ENCODE assay signal across 17 mouse cellular contexts in the genomic region with DNA sequence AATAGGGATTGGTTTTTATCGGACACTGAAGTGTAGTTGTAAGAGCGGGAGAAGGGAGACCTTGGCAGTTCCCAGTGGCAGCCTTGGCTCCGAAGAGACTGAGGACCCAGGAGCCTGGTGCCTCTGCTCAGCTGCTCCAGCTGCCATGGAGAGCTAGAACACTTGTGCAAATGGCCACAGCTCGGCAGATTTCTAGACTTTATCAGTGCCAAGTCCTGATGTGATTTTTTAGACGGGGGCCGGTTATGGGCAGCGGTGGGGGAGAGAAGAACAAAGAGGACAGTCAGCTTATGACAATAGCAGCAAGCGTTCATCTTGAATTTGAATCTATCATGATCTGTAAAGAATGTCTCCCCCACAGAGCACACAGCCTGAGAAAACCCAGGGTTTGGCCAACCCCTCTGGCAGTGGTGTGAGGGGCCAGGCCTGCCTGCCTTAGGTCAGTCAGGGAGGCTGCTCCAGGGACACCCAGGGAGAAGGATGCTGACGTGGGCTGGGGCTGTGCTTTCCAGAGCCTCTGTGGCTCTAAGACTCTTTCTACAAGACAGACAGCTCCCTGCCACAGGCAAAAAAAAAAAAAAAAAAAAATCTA. TPM values are rescaled to one million over a fixed set of nuclear protein-coding genes. Genes with fewer than 3 reads are reported as not detected.
DNase-seq lines count a peak whose midpoint lies in the region; ATAC-seq and TF ChIP-seq lines count a peak whose summit lies in the region.
"Had no signal": no experiment of that assay in that cellular context is flagged by ENCODE, and none has a peak within 500 bp of the region (broad histone marks: within the 10 kb centered on the region; RNA-seq: fewer than 3 reads in every experiment).

No protein-coding gene starts in this region.

- TF ChIP-seq CTCF in layer of hippocampus, adult 2 months (conservative IDR thresholded peaks at IDR 0.05): no peak

- peak; percentile 52 for DNase-seq in gastrocnemius, postnatal 10 days
- no peak for DNase-seq in gastrocnemius, adult 18-20 months (ENCODE audit: low spot score)
- DNase-seq in layer of hippocampus, adult 2 months (ENCODE audit: low spot score in 2 of 2): no peak
- DNase-seq in layer of hippocampus, adult 11-12 months (ENCODE audit: low spot score): no peak
- DNase-seq in Muller cell, postnatal 12 days (ENCODE audit: inconsistent ontology term): peak; percentile 78
- DNase-seq in heart, postnatal 25 days (ENCODE audit: low spot score): peak; percentile 55
- no peak for DNase-seq in left cerebral cortex, adult 8-10 months (ENCODE audit: low spot score in 2 of 2)
- DNase-seq: adrenal gland, postnatal 25 days; B cell, adult 2 months; kidney, adult 11 months; liver, embryonic 13.5 days had no signal

- peak overlapping the region; percentile 77 for H3K27ac ChIP-seq in layer of hippocampus, adult 2 months
- H3K27ac ChIP-seq: kidney, postnatal 0 days; left cerebral cortex, adult 2 months; liver, embryonic 13.5 days; macrophage; midbrain, embryonic 13.5 days had no signal

- intact Hi-C loops in heart, postnatal 25 days (cut with DNase I): no loop called here

- ATAC-seq in CD4-positive, CD25-positive, alpha-beta regulatory T cell, adult 4 months: no peak
- ATAC-seq: midbrain, embryonic 13.5 days; Patski had no signal

- no peak overlapping the region for H3K4me3 ChIP-seq in layer of hippocampus, adult 2 months
- H3K4me3 ChIP-seq: left cerebral cortex, adult 2 months; liver, embryonic 13.5 days; midbrain, embryonic 13.5 days had no signal

RNA-seq across cellular contexts. Expression of a gene that starts 29.9 kb away (rescaled TPM):
- total RNA-seq in gastrocnemius, postnatal 10 days (2021): 10 to 100 TPM; 54.3 to 69.6 TPM
- total RNA-seq in gastrocnemius, adult 18-20 months (2021): 1 to 10 TPM; 2.8 to 3.3 TPM
- 10 to 100 TPM; 48.7 to 48.8 TPM for total RNA-seq in layer of hippocampus, adult 2 months (2021)
- total RNA-seq in heart, postnatal 25 days (2021): 10 to 100 TPM in 1 of 2 experiments, 1 to 10 TPM in 1; 9.8 to 13.1 TPM
- not detected for polyA plus RNA-seq in CD4-positive, CD25-positive, alpha-beta regulatory T cell, adult 4 months (2017; shearing (Covaris generic))
- 1 to 10 TPM; 2.9 to 4.2 (median 3.9) TPM for total RNA-seq in left cerebral cortex, adult 8-10 months (2022)

Comparison
In these comparisons a context has a peak if more than half of its experiments do, and no peak if none do; other contexts are left out.
1. DNase-seq: peak in gastrocnemius, postnatal 10 days (single experiment), Muller cell, postnatal 12 days (single experiment) and heart, postnatal 25 days (single experiment); none in gastrocnemius, adult 18-20 months (single experiment), layer of hippocampus, adult 2 months (0 of 2), layer of hippocampus, adult 11-12 months (single experiment) and left cerebral cortex, adult 8-10 months (0 of 2).